Comparison of ENCODE assay signal across 19 mouse cellular contexts in genomic region chr13:115655134-115655533, GRCm38 (mm10).
"Had no signal": no experiment of that assay in that cellular context is flagged by ENCODE, and none has a peak within 500 bp of the region (broad histone marks: within the 10 kb centered on the region; RNA-seq: fewer than 3 reads in every experiment).

No protein-coding gene starts in this region.

- H3K27me3 ChIP-seq: kidney, embryonic 15.5 days; liver, embryonic 13.5 days; neural tube, embryonic 13.5 days; stomach, embryonic 15.5 days had no signal

- DNase-seq: kidney, adult 11 months; kidney, adult 8-10 months; kidney, postnatal 10 days; kidney, postnatal 36 days; layer of hippocampus, postnatal 36 days; liver, embryonic 13.5 days; lung, adult 2 months; lung, postnatal 36 days; midbrain, embryonic 14.5 days; retina, postnatal 1 day; right cerebral cortex, postnatal 25 days; spleen, adult 18-20 months; thymus, postnatal 25 days had no signal

- H3K27ac ChIP-seq: kidney, embryonic 15.5 days; left cerebral cortex, adult 2 months; liver, embryonic 13.5 days; neural tube, embryonic 13.5 days; stomach, embryonic 15.5 days had no signal

- ATAC-seq: lung, postnatal 0 days had no signal

- H3K4me1 ChIP-seq: kidney, embryonic 15.5 days; liver, embryonic 13.5 days; neural tube, embryonic 13.5 days; stomach, embryonic 15.5 days had no signal

- H3K4me3 ChIP-seq: kidney, embryonic 15.5 days; left cerebral cortex, adult 2 months; liver, embryonic 13.5 days; myocyte; neural tube, embryonic 13.5 days; stomach, embryonic 15.5 days had no signal

- H3K4me2 ChIP-seq: kidney, embryonic 15.5 days; liver, embryonic 13.5 days; neural tube, embryonic 13.5 days; stomach, embryonic 15.5 days had no signal

- H3K9ac ChIP-seq: kidney, embryonic 15.5 days; liver, embryonic 13.5 days; neural tube, embryonic 13.5 days; stomach, embryonic 15.5 days had no signal

- H3K9me3 ChIP-seq: kidney, embryonic 15.5 days; liver, embryonic 13.5 days; neural tube, embryonic 13.5 days; stomach, embryonic 15.5 days had no signal

- H3K36me3 ChIP-seq: kidney, embryonic 15.5 days; liver, embryonic 13.5 days; neural tube, embryonic 13.5 days; stomach, embryonic 15.5 days had no signal
